Mouse (Mus musculus): ENCODE results near the gene Psmc2. TPM values are rescaled to one million over a fixed set of nuclear protein-coding genes. Genes with fewer than 3 reads are reported as not detected.

Gene Psmc2
- total RNA-seq, 1 experiment from 2014 or later, result 87.3 TPM

Other genes with a start within 250 kb of the Psmc2 start
- gene Lrrc17, start 241.7 kb upstream of the Psmc2 start, total RNA-seq (2017), result not detected in 2 replicates
- gene Fbxl13, start 139.6 kb upstream of the Psmc2 start, total RNA-seq (2017), result 0.56 TPM in 1 of 2 replicates, not detected in the other
- 77.6 and 103 TPM in 2 replicates for gene Armc10, start 139.5 kb upstream of the Psmc2 start, total RNA-seq (2017)
- gene Napepld, start 83.9 kb upstream of the Psmc2 start, total RNA-seq (2017), result 1.6 TPM in 2 replicates
- 96.5 and 138 TPM in 2 replicates for gene Pmpcb, start 48.1 kb upstream of the Psmc2 start, total RNA-seq (2017)
- 149 and 210 TPM in 2 replicates for gene Dnajc2, start within 50 bp of the Psmc2 start, total RNA-seq (2017)
- gene Slc26a5, start 80.3 kb downstream of the Psmc2 start, total RNA-seq (2017), result not detected in 2 replicates

Data from hematopoietic stem cell, adult 5-6 weeks (primary cell).